Mouse (Mus musculus): Measurements from ENCODE around the gene Fam172a.

- TF ChIP-seq CTCF (IDR thresholded peaks at IDR 0.05; ENCODE audit: low read depth, low read length) (no peak), GATA1 (IDR thresholded peaks at IDR 0.05; ENCODE audit: borderline replicate concordance, low read length) (no peak), TAL1 (conservative IDR thresholded peaks at IDR 0.05; ENCODE audit: low read depth, low read length) (no peak), POLR2AphosphoS5 (IDR thresholded peaks at IDR 0.05; ENCODE audit: insufficient replicate concordance, low read depth, low read length) (no peak)
Measured at GRCm38 (mm10) chr13:78211231-78212010, 509.6 kb downstream of the Fam172a start.

Data from G1E (cell line).